Mouse (Mus musculus) retina, postnatal 1 day (tissue): Measurements from ENCODE around the gene Tm6sf1.
A peak's percentile ranks its signal among the peaks of the same experiment; 100 is the strongest.
"Not testable (repeated sequence)": the region's sequence is repeated elsewhere in the genome, so short reads cannot be mapped to it uniquely, and the experiment has no call there.

Experiments used
- DNase-seq: peaks from one replicate; pipeline ENCODE4 v3.0.0-alpha.2; 2012

The Tm6sf1 gene

GRCm38 (mm10) chr7:81858968-81859721 is at the start of gene Tm6sf1:
TSS of gene Tm6sf1 (plus strand) at chr7:81859001.
- DNase-seq, result peak; percentile 79

DNA sequence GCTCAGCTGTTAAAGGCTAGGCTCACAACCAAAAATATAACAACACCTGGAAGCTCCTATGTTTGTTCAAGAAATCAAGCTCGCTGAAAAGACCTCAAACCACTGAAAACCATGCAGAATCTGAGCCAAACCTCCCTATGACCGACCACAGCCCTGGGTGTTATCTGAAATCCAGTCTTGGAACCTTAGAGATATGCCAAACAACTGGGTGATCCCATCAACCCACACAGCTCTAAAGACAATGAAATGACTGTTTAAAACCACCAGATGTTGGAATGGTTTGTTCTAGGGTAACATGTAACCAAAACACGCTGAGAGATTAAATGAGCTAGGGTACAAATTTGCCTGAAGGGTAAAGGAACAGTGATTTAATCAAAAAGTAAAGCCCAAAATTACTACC is 33.9 kb upstream of the Tm6sf1 start:
- no peak for DNase-seq

GRCm38 (mm10) chr7:81825381-81825780 is 33.4 kb upstream of the Tm6sf1 start:
- DNase-seq, result no peak

DNA sequence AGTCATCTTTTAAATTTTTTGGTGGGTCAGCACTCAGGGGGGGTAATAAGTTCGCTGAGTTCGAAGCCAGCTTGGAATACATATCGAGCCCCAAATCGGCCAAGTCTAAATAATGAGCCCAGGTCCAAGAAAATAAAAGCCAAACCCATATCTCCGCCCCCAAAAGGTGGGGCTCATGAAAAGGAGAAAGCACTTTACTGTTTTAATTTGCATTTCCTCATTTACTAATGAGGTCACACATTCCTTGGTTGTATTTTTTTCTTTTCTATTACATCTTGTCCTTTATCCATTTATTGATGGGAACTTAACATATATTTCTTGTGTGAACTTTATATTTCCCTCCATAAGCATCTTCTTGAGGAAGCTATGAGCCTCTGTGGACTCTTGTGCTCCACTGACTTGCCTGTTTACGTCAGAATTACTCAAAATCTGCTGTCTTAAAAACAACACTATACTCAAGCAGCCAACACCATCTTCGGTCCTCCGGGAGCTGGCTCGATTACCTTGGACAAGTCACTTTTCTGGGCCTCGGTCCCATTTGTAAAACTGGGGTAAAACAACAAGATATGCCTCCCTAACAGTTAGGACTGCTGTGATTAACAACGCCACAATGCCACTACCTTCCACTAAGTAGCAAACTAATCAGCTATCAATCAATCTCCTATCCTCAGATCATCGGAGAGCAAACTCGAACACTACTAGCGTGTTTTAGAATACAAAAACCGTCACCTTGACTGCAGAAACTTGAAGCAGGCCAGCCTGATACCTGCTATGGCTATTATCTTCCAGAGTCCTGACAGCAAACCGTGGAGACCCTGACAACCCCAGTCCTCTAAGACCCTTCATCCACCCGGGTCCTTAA is 30.8 kb upstream of the Tm6sf1 start:
- peak; percentile 14 for DNase-seq

DNA sequence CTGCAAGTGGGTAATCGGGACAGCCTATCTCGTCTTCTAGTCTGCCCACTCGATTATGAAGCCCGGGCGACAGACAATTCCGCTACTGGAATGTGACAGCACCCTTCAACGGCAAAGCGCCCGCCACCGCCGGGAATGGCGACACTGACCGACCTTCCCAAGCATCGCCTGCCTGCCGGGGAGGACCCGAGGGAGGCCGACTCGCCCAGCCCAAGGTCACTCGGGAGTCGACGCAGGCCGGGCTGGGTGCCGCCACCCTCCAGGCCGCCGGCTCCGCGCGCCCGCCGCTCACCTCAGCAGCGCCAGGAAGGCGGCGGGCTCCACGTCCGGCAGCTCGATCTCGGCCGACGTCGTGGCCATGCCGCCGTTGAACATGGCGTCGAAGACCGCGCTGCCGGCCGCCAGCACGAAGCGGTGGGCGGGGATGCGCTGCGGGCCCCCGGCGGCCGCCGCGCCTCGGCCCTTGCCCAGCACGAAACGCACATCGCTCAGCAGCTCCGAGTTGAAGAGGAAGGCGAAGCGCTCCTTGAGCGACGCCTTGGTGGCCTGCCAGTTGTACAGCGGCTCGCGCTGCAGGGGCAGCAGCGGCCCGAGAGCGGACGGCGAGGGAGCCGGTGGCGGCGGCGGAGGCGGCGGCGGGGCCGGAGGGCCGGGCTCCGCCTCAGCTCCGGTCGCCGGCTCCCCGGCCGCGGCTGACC is 30.0 kb upstream of the Tm6sf1 start:
- peak; percentile 72 for DNase-seq

DNA sequence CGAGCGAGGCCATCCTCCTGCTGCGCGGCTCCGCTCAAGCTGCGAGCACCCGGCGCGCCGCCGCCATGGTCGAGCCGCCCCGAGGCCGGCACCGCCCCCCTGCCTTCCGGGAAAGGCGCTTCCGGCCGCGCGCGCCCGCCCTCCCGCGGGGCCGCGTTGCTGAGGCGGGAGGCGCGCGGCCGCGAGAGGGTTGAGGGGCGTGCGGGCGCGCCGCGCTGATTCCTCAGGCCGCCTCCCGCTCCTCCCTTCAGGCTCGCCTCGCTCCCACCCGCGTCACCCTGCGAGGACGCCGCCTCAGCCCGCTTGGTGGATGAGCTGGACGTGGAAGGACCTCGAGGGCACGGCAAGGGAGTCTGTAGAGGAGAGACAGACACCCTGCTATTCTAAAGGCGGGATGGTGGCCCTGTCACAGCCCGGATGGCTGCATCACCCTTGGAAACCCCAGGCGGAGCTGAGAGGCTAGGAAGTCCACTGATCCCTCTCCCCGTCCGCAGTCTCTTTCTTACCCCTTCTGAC is 29.4 kb upstream of the Tm6sf1 start, which contains the start of gene Btbd1:
Btbd1 (minus strand) TSS at position 53 of the 516 bp plus-strand sequence.
- DNase-seq, result peak; percentile 94

GRCm38 (mm10) chr7:81834847-81835246 is 24.0 kb upstream of the Tm6sf1 start:
- peak; percentile 26 for DNase-seq

DNA sequence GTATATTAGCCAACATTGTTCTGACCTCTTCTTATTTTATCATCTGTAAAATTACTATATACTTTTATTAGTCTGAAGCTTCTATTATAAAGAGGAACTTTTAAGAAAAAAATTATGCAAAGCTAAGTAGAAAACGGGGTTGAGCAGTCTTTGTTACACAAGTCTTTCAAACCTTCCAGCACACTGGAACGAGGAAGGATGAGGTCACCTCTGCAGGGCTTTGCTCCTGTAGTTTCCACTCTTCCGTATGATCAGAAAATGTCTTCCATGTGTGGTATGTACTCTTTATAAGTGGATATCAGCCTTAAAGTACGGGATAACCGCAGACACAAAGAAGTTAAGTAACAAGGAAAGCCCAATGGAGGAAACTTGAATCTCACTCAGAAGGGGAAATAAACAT is 23.4 kb upstream of the Tm6sf1 start:
- DNase-seq, result no peak

- not testable (repeated sequence) for DNase-seq
Measured at GRCm38 (mm10) chr7:81837771-81838170, 21.0 kb upstream of the Tm6sf1 start.

DNA sequence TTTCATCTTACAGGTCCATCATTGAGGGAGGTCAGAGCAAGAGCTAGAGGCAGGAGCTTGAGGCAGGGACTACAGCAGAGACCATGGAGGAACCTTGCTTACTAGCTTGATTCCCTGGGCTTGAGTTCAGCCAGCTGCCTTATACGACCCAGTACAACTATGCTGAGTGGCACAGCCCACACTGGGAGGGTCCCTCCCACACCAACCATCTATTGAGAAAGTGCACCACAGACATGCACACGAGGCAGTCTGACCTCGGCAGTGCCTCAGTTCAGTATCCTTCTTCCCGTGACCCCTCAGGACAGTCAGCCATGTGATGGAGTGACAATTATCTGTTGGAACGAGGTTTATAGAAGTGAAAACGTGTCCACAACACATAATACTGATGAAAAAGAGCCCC is 19.1 kb upstream of the Tm6sf1 start:
- DNase-seq, result no peak

- no peak for DNase-seq
Measured at GRCm38 (mm10) chr7:81840661-81841181, 18.1 kb upstream of the Tm6sf1 start.

DNA sequence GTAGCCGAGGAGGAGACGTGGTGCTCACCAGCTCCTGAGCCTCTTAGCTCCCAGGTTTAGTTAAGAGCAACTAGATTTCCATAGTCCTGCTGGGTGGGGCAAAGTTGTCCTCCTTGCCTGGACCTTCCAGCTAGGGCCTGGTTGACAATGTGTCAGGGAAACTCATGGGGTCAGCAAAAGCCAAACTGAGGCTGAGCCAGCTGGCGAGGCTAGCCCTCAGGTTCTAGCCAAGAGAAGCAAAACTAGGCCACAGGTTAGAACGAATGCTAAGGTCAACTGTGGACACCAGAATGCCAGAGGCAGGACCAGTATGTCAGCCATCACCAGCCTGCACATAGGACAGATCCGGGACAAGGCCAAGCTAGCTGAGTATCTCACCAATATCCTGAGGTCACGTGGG is 17.4 kb upstream of the Tm6sf1 start:
- no peak for DNase-seq

DNA sequence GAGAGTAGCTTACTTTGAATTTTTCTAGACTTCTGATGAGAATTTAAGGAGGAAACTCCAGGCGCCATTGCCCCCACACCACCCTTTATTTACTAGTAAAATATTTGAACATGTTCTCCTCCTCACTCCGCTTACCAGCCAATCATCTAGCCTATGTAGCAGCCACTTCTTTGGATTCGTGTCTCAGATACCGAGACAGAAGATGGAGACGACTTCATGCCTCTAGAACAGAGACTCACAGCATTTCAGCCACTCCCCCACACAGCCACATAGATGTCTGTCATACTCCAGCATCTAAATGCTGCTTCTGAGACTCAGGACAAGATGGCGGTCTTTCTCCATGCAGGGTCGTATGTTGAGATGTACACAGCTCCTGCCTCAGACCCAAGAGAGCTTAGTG is 16.7 kb upstream of the Tm6sf1 start:
- DNase-seq, result no peak

GRCm38 (mm10) chr7:81842998-81843397 is 15.8 kb upstream of the Tm6sf1 start:
- no peak for DNase-seq

DNA sequence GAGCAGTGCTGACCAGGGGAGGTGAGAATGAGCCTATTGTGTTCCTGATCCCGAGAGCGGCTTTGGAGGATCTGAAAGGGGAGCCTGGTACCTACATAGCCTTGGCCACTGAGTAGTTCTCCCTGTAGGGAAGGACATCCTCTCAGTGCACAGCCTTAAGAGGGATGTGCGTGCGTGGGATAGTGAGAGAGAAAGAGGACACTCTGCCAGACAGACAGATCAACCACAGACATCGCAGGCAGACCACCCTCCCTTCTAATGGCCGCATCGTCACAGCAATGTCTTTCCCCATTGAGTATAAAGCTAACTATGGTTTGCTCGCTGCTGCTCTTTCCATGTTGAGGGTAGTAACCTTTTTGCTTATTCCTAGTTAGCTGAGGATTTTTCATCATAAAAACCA is 14.9 kb upstream of the Tm6sf1 start:
- no peak for DNase-seq

DNA sequence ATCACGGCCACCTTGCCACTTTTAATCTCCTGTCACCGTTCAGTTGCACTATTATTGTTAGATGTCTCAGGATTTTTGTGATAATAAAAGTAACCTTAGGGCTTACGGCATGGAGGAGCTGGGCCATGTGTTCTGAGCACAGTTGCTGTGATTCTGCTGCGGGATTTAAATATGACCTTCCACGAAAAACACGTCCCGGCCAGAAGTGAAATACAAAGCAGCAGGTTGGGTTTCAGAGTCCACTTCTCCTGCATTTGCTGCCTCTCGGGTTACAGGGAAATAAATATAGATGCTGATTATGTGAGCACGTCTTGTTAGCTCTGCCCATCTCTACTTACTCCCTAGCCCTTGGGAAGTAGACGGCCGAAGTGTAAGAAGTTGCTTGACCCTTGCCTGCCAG is 14.0 kb upstream of the Tm6sf1 start:
- no peak for DNase-seq

GRCm38 (mm10) chr7:81845313-81845712 is 13.5 kb upstream of the Tm6sf1 start:
- peak; percentile 52 for DNase-seq

- no peak for DNase-seq
Measured at GRCm38 (mm10) chr7:81846008-81846407, 12.8 kb upstream of the Tm6sf1 start.

DNA sequence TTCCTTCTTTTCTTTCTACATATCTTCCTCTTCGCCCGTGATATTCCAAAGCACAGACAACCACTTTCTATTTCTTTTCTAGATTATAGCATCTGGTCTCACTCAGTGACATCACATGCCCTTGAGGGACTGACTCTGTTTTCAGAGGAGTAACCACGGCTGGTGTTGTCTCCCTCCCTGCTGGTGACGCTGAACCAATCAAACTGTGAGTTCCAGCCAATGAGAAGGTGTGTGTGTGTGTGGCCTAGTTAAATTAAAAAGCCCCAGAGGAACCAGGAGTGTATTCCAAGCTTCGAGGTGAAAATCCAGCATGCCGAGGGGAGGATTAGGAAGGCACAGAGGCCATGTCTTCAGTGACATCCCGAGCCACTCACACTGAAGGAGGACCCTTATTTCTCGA is 11.8 kb upstream of the Tm6sf1 start:
- DNase-seq, result peak; percentile 67

GRCm38 (mm10) chr7:81847777-81848176 is 11.0 kb upstream of the Tm6sf1 start:
- peak; percentile 77 for DNase-seq

DNA sequence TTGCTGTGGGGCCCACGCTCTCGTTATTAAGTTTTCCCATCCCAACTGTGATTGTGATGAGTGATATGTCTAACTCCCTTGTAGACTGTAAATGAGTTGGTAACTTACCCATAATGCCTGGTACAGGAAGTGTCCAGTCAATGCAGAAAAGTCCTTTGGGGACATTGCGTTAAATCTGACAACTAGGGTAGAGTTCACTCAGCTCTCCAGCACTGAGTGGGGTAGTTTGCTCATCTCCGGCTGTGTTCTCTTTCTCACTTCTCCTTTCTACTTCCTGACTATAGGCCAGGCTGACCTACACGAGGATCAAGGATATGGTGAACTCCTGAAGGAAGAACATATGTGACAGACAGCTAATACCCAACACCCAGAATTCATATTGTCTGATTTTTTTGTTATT is 9.6 kb upstream of the Tm6sf1 start:
- DNase-seq, result no peak

DNA sequence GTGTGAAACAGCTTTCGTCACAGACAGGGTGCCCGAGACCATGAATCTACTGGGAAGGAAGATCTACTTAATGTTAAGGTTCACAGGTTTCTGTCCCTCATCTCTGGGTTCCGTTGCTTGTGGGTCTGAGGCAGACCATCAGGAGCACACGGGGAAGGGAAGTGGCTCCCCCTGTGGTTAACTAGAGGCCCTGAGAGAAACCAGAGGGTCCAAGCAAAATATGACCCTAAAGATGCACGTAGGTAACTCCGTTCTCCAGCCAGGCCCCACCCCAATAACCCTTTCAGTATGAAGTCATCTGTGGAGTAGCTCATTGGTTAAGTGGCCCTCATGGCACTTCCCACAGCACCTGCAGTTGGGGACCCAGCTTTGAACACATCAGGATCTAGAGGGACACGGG is 9.2 kb upstream of the Tm6sf1 start:
- DNase-seq, result no peak

GRCm38 (mm10) chr7:81850171-81850570 is 8.6 kb upstream of the Tm6sf1 start:
- no peak for DNase-seq
